ENCODE assay signal across 35 mouse cellular contexts in genomic region chr6:145240285-145240684, GRCm38 (mm10).
"Had no signal": no experiment of that assay in that cellular context is flagged by ENCODE, and none has a peak within 500 bp of the region (broad histone marks: within the 10 kb centered on the region; RNA-seq: fewer than 3 reads in every experiment).

No protein-coding gene starts in this region.

- H3K9ac ChIP-seq: heart, embryonic 12.5 days; heart, embryonic 13.5 days; heart, embryonic 15.5 days; hindbrain, embryonic 12.5 days; hindbrain, embryonic 13.5 days; hindbrain, embryonic 14.5 days; hindbrain, embryonic 15.5 days; intestine, embryonic 15.5 days; kidney, embryonic 15.5 days had no signal

- H3K27me3 ChIP-seq: heart, embryonic 12.5 days; heart, embryonic 13.5 days; heart, embryonic 15.5 days; hindbrain, embryonic 12.5 days; hindbrain, embryonic 13.5 days; hindbrain, embryonic 15.5 days; intestine, embryonic 15.5 days; kidney, embryonic 15.5 days had no signal

- H3K27ac ChIP-seq: heart, adult 2 months; heart, embryonic 10.5 days; heart, embryonic 13.5 days; heart, embryonic 15.5 days; hindbrain, embryonic 10.5 days; hindbrain, embryonic 12.5 days; hindbrain, embryonic 13.5 days; hindbrain, embryonic 14.5 days; hindbrain, embryonic 15.5 days; hindbrain, postnatal 0 days; intestine, embryonic 15.5 days; kidney, embryonic 15.5 days; kidney, postnatal 0 days; layer of hippocampus, adult 2 months had no signal

- H3K4me3 ChIP-seq: heart, adult 2 months; heart, embryonic 10.5 days; heart, embryonic 12.5 days; heart, embryonic 13.5 days; heart, embryonic 15.5 days; hindbrain, embryonic 10.5 days; hindbrain, embryonic 12.5 days; hindbrain, embryonic 13.5 days; hindbrain, embryonic 15.5 days; intestine, embryonic 15.5 days; kidney, embryonic 15.5 days; layer of hippocampus, adult 2 months had no signal

- H3K4me2 ChIP-seq: heart, embryonic 11.5 days; heart, embryonic 12.5 days; heart, embryonic 13.5 days; heart, embryonic 15.5 days; hindbrain, embryonic 12.5 days; hindbrain, embryonic 13.5 days; hindbrain, embryonic 14.5 days; hindbrain, embryonic 15.5 days; intestine, embryonic 15.5 days; kidney, embryonic 15.5 days had no signal

- ATAC-seq: hindbrain, embryonic 16.5 days; hindbrain, postnatal 0 days; inflammation-experienced regulatory T-cells, adult 6 months; intestine, embryonic 15.5 days; intestine, embryonic 16.5 days; intestine, postnatal 0 days had no signal

- H3K9me3 ChIP-seq: heart, embryonic 10.5 days; heart, embryonic 12.5 days; heart, embryonic 13.5 days; heart, embryonic 15.5 days; hindbrain, embryonic 10.5 days; hindbrain, embryonic 12.5 days; hindbrain, embryonic 13.5 days; hindbrain, embryonic 15.5 days; intestine, embryonic 15.5 days; kidney, embryonic 15.5 days had no signal

- DNase-seq: heart, adult 2 months; heart, postnatal 10 days; heart, postnatal 14 days; heart, postnatal 36 days; heart, postnatal 4 days; kidney, adult 11 months; kidney, adult 18-20 months; kidney, adult 2 months; kidney, adult 8-10 months; kidney, adult 9 months; kidney, postnatal 10 days; kidney, postnatal 14 days; kidney, postnatal 25 days; kidney, postnatal 36 days; kidney, postnatal 4 days; layer of hippocampus, adult 9-11 months had no signal

- H3K4me1 ChIP-seq: heart, embryonic 10.5 days; heart, embryonic 12.5 days; heart, embryonic 13.5 days; heart, embryonic 15.5 days; hindbrain, embryonic 10.5 days; hindbrain, embryonic 12.5 days; hindbrain, embryonic 13.5 days; hindbrain, embryonic 15.5 days; intestine, embryonic 15.5 days; kidney, embryonic 15.5 days had no signal
